Mouse (Mus musculus): ENCODE data around the gene Rora. TPM values are rescaled to one million over a fixed set of nuclear protein-coding genes. Genes with fewer than 3 reads are reported as not detected.

Gene Rora
- total RNA-seq, 2 experiments from 2014 or later = 21.2 to 31.2 TPM

DNA sequence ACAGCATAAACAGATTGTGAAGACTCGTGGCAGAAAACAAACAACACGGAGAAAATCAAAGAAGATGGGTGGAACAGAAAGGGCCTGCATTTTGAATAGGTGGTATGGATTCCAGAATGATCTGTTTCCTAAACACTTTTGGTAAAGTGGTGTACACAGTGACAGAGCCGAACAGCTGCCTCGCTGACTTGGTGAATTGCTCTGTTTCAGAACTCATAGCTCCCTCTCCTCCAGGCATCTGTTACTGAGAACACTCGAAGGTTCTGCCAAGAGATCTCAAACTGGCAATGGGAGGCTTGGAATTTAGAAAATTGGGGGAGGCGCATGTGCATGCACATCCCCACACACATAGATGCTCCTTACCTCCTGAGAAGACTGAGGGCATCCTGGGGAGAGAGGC lies 145.5 kb downstream of the Rora start:
- intact Hi-C loops (cut with DNase I) = no loop called here
- DNase-seq (ENCODE audit: low spot score) = no peak

GRCm38 (mm10) chr9:68804229-68804628 lies 150.6 kb downstream of the Rora start:
- intact Hi-C loops (cut with DNase I) = no loop called here
- no peak for DNase-seq (ENCODE audit: low spot score)

DNA sequence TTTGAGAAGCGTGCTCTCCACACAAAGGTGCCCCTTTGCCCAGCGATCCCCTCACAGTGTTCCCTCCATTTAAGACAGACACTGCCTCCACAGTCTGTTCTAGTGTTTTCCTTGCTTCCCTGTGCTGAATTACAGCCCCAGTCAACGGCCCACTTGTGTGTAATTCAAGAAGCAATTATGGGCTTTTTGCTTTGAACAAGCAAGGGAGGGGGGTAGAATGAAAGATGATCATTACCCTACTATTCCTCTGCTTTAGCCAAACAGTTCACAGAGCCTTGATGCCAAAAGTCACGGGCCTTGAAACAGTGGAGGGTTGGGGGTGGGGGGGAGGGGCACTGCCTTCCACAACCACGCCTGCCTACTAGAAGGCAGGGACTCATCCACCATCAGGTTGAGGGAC lies 152.2 kb downstream of the Rora start:
- DNase-seq (ENCODE audit: low spot score) = no peak
- intact Hi-C loops (cut with DNase I) = loop anchor here (5.0 kb wide), 1 partner anchor 122 kb away; no protein-coding TSS in a partner anchor

DNA sequence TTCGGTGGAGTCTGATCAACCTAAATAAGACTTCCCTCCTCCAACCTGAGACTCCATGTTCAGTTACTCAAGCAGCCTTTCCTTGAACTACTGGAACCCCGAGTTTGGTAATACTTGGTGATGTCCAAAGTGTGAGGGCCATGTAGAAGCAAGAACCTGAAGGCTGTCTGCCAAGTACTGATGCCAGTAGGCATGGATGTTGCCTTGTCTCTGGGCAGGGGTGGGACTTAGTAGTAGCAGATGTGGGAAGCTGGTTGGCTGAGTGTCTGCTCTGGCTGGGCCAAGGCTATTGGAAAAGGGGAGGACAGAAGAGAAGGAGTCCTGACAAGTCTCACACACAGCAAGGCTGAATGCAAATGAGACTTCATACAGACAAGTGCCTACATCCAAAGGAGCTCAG lies 154.1 kb downstream of the Rora start:
- no peak for DNase-seq (ENCODE audit: low spot score)
- intact Hi-C loops (cut with DNase I) = loop anchor here (5.0 kb wide), 1 partner anchor 120 kb away; no protein-coding TSS in a partner anchor

GRCm38 (mm10) chr9:68809536-68809935 lies 155.9 kb downstream of the Rora start:
- intact Hi-C loops (cut with DNase I) = loop anchor here (5.0 kb wide), 1 partner anchor 118 kb away; no protein-coding TSS in a partner anchor
- DNase-seq (ENCODE audit: low spot score) = no peak

DNA sequence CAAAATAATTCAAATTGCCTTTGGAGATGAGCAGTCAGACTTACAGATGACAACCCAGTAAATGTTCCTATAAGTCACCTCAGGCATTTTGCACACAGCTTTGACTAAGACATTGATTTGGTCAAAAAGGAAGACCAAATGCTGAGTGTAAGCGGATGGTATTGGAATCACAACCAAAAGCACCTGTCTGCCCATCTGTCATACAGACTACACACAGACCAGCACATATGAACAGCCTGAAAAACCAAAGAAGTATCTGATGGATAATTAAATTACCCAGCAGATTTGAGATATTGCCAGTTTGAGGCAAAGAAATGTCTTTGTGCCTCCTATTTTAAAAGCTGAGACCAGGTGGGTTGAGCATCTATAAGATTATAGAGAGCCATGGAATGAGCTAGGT lies 161.1 kb downstream of the Rora start:
- intact Hi-C loops (cut with DNase I) = loop anchor here (5.0 to 10.0 kb wide), 3 partner anchors 82 to 800 kb away; no protein-coding TSS in a partner anchor
- no peak for DNase-seq (ENCODE audit: low spot score)

GRCm38 (mm10) chr9:68815877-68816276 lies 162.3 kb downstream of the Rora start:
- DNase-seq (ENCODE audit: low spot score) = no peak
- intact Hi-C loops (cut with DNase I) = loop anchor here (10.0 kb wide), 1 partner anchor 801 kb away; no protein-coding TSS in a partner anchor

DNA sequence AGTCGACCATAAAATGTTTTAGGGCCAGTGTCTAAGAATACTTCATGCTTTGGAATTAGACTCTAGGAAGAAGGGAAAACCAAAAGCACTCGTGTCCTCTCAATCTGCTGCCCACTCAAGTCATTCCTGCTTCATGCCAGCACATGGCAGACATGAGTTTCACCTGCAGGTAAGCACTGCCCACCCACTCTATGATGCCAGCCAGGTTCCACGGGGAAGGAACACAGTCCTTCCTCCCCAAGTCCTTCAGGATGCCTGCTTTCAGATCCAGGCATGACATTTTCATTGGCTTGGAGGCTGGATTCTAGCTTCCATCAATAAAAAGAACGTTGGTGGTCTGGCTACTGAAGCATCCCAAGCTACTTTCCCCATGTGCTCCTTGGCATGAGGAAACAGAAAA lies 166.4 kb downstream of the Rora start:
- DNase-seq (ENCODE audit: low spot score) = no peak
- intact Hi-C loops (cut with DNase I) = no loop called here

DNA sequence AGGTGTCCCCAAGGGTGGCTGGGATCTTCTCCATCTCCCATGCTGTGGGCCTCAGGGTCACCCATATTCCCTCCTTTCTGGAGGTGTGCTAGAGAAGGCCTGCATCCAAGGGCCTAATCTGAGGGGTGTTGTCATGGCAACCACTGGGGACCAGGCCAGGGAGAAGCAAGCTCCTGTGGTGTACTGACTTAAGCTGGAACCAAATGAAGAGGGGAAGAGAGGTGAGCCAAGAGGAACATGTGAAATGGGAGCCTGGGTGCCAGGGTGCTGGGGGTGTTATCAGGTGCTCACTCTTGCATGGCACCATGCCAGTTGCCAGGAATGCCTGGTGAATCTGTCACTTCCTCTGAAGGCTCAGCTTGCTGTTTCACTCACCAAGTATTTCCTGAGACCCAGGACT lies 166.9 kb downstream of the Rora start:
- peak; percentile 25 for DNase-seq (ENCODE audit: low spot score)
- intact Hi-C loops (cut with DNase I) = no loop called here

GRCm38 (mm10) chr9:68821388-68821787 lies 167.8 kb downstream of the Rora start:
- intact Hi-C loops (cut with DNase I) = no loop called here

GRCm38 (mm10) chr9:68823292-68823691 lies 169.7 kb downstream of the Rora start:
- intact Hi-C loops (cut with DNase I) = no loop called here
- no peak for DNase-seq (ENCODE audit: low spot score)

More at GRCm38 (mm10) chr9:68821388-68821787, 167.8 kb downstream of the Rora start:
- no peak for DNase-seq (ENCODE audit: low spot score)

DNA sequence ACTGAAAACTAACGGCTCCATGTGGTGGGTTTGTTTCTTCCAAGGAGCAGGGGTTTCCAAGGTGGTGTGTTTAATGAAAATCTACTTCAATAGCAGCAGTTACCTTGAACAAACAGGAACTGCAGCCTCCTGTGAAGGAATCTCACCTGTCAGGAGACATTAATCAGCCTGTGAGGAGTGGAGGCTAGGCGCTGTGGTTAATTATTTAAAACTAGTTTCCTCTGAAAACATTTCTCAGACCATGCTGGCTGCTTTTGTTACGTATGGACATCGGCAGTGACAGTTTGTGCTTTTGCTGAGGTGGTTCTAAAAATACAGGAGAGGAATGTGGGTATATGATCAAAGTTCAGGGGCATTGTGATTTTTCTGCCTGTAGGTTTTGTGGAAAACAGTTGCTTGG lies 171.5 kb downstream of the Rora start:
- intact Hi-C loops (cut with DNase I) = no loop called here
- no peak for DNase-seq (ENCODE audit: low spot score)

GRCm38 (mm10) chr9:68825841-68826240 lies 172.3 kb downstream of the Rora start:
- intact Hi-C loops (cut with DNase I) = no loop called here

DNA sequence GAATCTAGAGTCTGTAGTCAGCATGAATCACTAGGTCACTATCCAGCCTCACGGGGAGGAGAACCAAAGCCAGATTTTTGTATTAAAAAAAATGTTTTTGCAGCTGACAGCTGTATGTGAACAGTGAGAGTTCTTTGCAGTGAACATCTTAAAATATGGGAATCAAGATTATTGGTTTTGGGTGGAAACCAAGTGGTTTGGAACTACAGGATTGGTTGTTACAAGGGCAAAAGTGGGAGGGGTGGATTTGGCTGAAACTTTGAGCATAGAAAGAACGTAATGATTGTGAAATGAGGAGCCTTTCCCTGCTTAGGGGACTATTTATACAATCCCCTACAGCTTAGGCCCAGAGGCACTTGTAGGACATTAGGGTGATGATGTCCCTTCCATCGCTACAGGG lies 173.9 kb downstream of the Rora start:
- DNase-seq (ENCODE audit: low spot score) = no peak
- intact Hi-C loops (cut with DNase I) = no loop called here

More at GRCm38 (mm10) chr9:68825841-68826240, 172.3 kb downstream of the Rora start:
- no peak for DNase-seq (ENCODE audit: low spot score)

- intact Hi-C loops (cut with DNase I) = no loop called here
- no peak for DNase-seq (ENCODE audit: low spot score)
Observed at GRCm38 (mm10) chr9:68829903-68830302, 176.3 kb downstream of the Rora start.

DNA sequence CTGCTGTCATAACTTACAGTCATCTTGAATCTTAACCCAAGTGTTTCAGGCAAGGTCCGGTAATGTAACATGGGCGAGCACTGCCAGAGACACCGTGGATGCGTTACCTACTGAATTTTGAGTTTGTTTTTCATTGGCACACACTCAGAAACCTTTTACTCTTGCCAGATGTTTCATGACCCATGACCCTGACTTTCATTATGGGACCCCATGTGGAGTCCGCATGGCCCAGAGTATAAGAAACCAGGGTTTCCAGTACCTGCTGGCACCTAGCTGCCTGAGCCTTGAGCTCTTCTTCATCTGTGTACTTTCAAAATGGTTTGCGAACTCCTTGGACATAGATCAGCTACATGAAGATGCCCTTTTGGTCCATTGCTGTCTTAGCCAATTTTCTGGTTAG lies 179.7 kb downstream of the Rora start:
- intact Hi-C loops (cut with DNase I) = no loop called here
- no peak for DNase-seq (ENCODE audit: low spot score)

- no peak for DNase-seq (ENCODE audit: low spot score)
- intact Hi-C loops (cut with DNase I) = no loop called here
Observed at GRCm38 (mm10) chr9:68835037-68835649, 181.6 kb downstream of the Rora start.

DNA sequence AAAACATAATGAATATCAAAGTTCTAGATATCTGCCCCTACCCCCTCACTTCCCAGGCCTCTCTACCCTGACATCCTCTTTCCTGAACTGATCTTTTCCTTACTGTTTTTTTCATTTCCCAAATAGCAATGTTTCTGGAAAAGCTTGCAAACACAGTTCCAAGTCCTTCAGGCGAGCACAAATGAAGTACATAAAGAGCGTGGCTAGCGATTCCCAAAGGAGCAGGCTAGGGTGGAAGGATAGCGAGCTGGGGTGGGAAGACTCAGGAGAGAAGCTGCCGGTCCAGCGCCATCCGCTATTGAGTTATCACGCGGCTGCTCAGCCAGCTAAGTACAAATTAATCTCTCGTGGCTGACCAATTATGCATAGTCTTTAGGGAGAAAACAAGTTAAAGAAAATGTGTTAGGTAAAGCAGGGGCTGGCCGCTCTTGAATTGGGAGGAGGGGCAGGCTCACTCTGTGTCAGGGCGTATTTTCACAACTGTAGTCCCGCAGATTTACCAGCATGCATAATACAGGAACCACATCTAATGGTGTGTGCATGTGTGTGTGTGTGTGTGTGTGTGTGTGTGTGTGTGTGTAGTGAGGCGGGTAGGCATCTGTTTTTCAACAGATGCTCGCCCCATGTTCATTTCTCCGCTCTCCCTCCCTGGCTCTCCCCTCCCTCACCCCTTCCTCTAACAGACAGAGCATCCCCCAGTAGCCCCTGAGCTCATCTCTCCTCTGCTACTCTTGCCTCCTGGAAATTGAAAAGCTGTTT lies 188.7 kb downstream of the Rora start:
- intact Hi-C loops (cut with DNase I) = no loop called here
- DNase-seq (ENCODE audit: low spot score) = no peak

DNA sequence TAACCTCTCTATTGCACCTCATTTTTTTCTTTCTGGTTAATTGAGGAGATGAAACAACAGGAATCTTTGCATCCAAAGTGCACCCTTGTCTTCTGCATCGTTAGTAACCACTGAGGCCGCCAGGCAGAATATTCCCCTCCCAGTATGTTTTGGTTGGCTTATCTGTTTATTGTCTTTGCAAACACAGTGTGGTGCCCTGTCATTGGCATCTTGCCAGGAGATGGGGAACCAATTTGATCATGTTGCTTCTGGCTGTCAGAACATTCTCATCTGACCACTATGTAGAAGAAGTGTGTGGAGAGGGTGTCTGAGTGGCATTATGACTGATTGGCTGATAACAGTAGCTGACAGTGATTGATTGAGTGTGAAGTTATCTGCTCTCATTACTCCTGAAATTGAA lies 192.0 kb downstream of the Rora start:
- no peak for DNase-seq (ENCODE audit: low spot score)
- intact Hi-C loops (cut with DNase I) = no loop called here

DNA sequence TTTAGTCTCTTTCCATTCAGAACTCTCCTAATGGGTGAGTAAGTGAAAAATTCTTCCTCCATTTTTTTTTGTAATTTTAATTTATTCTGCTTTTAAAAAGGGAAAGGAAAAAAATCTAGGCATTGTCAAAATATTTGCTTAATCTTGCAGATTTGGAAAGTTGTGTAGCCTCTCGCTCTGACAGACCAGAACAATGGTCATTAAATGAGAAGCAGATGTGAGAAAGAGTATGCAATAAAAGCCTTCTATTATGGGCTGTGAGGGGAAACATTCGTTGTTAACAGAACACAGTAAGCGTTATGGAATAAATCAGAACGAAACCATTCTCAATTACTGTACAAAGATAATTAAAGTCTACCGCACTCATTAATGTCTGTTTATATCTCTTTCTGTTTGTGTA lies 196.7 kb downstream of the Rora start:
- DNase-seq (ENCODE audit: low spot score) = no peak
- intact Hi-C loops (cut with DNase I) = loop anchor here (5.0 kb wide), 1 partner anchor 67 kb away; no protein-coding TSS in a partner anchor

DNA sequence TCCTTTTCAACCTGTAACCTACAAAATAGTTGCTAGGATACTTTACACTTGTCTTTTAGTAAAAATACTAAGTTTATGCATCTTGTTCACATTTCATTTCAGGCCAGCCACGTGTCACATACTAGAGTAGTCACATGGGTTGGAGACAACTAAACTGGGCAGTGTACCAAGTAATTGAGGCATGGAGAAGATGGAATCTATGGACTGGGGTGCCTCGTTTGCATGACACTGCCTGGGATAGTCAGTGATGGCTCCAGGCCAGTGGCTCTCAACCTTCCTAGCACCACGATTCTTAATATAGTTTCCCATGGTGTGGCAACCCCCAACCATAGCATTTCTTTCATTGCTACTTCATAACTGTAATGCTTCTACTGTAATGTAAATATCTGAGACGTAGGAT lies 198.6 kb downstream of the Rora start:
- intact Hi-C loops (cut with DNase I) = loop anchor here (5.0 kb wide), 1 partner anchor 65 kb away; no protein-coding TSS in a partner anchor
- no peak for DNase-seq (ENCODE audit: low spot score)

Measured in heart, postnatal 25 days (tissue).